ENCODE assay signal across 22 mouse cellular contexts in the genomic region with DNA sequence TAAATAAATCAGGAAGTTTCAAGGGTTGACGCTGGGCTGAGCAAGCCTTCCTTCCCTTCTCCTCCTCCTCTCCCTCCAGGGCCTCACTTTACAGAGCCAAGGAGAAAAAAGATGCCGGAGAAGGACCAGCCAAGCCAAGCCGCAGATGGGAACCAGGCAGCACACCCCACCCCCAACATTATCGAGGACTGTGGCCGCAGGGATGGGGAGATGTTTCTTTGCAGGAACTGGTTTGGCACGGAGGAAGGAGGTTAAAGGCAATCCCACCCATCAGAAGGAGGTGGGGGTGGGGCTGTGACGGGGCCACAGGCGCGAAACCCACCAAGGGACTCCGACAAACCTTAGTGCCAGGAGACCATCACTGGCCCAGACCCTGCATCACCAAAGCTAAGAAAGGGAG. TPM values are rescaled to one million over a fixed set of nuclear protein-coding genes. Genes with fewer than 3 reads are reported as not detected.
"Had no signal": no experiment of that assay in that cellular context is flagged by ENCODE, and none has a peak within 500 bp of the region (broad histone marks: within the 10 kb centered on the region; RNA-seq: fewer than 3 reads in every experiment).

No protein-coding gene starts in this region.

- H3K9me3 ChIP-seq: limb, embryonic 13.5 days; liver, embryonic 15.5 days; midbrain, embryonic 12.5 days; stomach, embryonic 15.5 days had no signal

- H3K4me3 ChIP-seq: limb, embryonic 13.5 days; liver, embryonic 15.5 days; midbrain, embryonic 12.5 days; stomach, embryonic 15.5 days had no signal

- H3K4me1 ChIP-seq: limb, embryonic 13.5 days; liver, embryonic 15.5 days; stomach, embryonic 15.5 days had no signal

- H3K4me2 ChIP-seq: limb, embryonic 13.5 days; liver, embryonic 11.5 days; liver, embryonic 15.5 days; midbrain, embryonic 12.5 days; stomach, embryonic 15.5 days had no signal

- H3K27me3 ChIP-seq: stomach, embryonic 15.5 days had no signal

- H3K27ac ChIP-seq: limb, embryonic 13.5 days; liver, embryonic 15.5 days; midbrain, embryonic 12.5 days; stomach, embryonic 15.5 days had no signal

- ATAC-seq: intestine, postnatal 0 days; lung, postnatal 0 days had no signal

- H3K36me3 ChIP-seq: limb, embryonic 13.5 days; liver, embryonic 15.5 days; midbrain, embryonic 12.5 days; stomach, embryonic 15.5 days had no signal

- H3K9ac ChIP-seq: limb, embryonic 13.5 days; liver, embryonic 15.5 days; midbrain, embryonic 12.5 days; stomach, embryonic 15.5 days had no signal

- DNase-seq: kidney, adult 8-10 months; kidney, postnatal 25 days; layer of hippocampus, adult 9-11 months; lung, adult 2 months; lung, postnatal 36 days; right cerebral cortex, postnatal 14 days; thymus, adult 18-20 months; thymus, postnatal 25 days had no signal

RNA-seq across cellular contexts. Expression of a gene that starts 16.8 kb away (rescaled TPM):
- total RNA-seq: left cerebral cortex, postnatal 10 days; midbrain, postnatal 0 days had no signal

RNA-seq across cellular contexts. Expression of a gene that starts 19.1 kb away (rescaled TPM):
- total RNA-seq: left cerebral cortex, adult 18-20 months; left cerebral cortex, postnatal 10 days; midbrain, postnatal 0 days had no signal
- polyA plus RNA-seq: intestine, postnatal 0 days; liver, embryonic 11.5 days; liver, embryonic 15.5 days; lung, adult 2 months; lung, postnatal 0 days; midbrain, embryonic 12.5 days; midbrain, postnatal 0 days; neural tube, embryonic 14.5 days; spleen, adult 2 months; stomach, embryonic 15.5 days; urinary bladder, adult 2 months had no signal

RNA-seq across cellular contexts. Expression of a gene that starts 46.3 kb away (rescaled TPM):
- total RNA-seq: megakaryocyte progenitor cell, adult 5-6 weeks; midbrain, postnatal 0 days had no signal
- polyA plus RNA-seq: intestine, postnatal 0 days; lung, postnatal 0 days had no signal
